Comparison of ENCODE assay signal across 9 mouse cellular contexts in genomic region chr6:125604463-125605191, GRCm38 (mm10). TPM values are rescaled to one million over a fixed set of nuclear protein-coding genes. Genes with fewer than 3 reads are reported as not detected.
A peak's percentile ranks its signal among the peaks of the same experiment; 100 is the strongest.
DNase-seq lines count a peak whose midpoint lies in the region; ATAC-seq and TF ChIP-seq lines count a peak whose summit lies in the region.
"Had no signal": no experiment of that assay in that cellular context is flagged by ENCODE, and none has a peak within 500 bp of the region (broad histone marks: within the 10 kb centered on the region; RNA-seq: fewer than 3 reads in every experiment).

No protein-coding gene starts in this region.

- no peaks in the 10 kb centered on the region for H3K27me3 ChIP-seq in lung, embryonic 14.5 days (ENCODE audit: insufficient read depth, low read length)
- H3K27me3 ChIP-seq: neural tube, embryonic 12.5 days had no signal

- ATAC-seq in lung, embryonic 14.5 days (ENCODE audit: insufficient read depth) = peak; percentile 39; the same call in 1 of the 2 replicates

- no peaks in the 10 kb centered on the region for H3K36me3 ChIP-seq in lung, embryonic 14.5 days (ENCODE audit: insufficient read depth)
- H3K36me3 ChIP-seq: neural tube, embryonic 12.5 days had no signal

- H3K9me3 ChIP-seq in lung, embryonic 14.5 days (ENCODE audit: low read depth, low read length) = no peaks in the 10 kb centered on the region
- H3K9me3 ChIP-seq: neural tube, embryonic 12.5 days had no signal

- H3K4me1 ChIP-seq in lung, embryonic 14.5 days (ENCODE audit: insufficient read depth) = no peaks in the 10 kb centered on the region

- WGBS in lung, embryonic 14.5 days = 17% methylated on average over 9 of the region's 9 CpGs

- intact Hi-C loops in heart, postnatal 25 days (cut with DNase I) = loop anchor here (2.0 kb wide), 1 partner anchor 186 kb away; no protein-coding TSS in a partner anchor

- TF ChIP-seq CTCF in lung, embryonic 14.5 days (IDR thresholded peaks at IDR 0.05; ENCODE audit: low read depth) = peak; percentile 97

- no peak overlapping the region for H3K4me2 ChIP-seq in lung, embryonic 14.5 days
- H3K4me2 ChIP-seq: neural tube, embryonic 12.5 days had no signal

- no peak overlapping the region for H3K27ac ChIP-seq in lung, embryonic 14.5 days (ENCODE audit: low read depth)
- H3K27ac ChIP-seq: neural tube, embryonic 12.5 days had no signal

- no peak overlapping the region for H3K9ac ChIP-seq in lung, embryonic 14.5 days
- H3K9ac ChIP-seq: neural tube, embryonic 12.5 days had no signal

- no peak overlapping the region for H3K4me3 ChIP-seq in lung, embryonic 14.5 days (ENCODE audit: low read depth, low read length)
- H3K4me3 ChIP-seq: neural tube, embryonic 12.5 days had no signal

- DNase-seq in NIH3T3 (ENCODE audit: low read depth) = peak; percentile 93
- peak; percentile 52 for DNase-seq in c-Kit-negative CD71-positive TER-119-positive erythroid progenitor cells, embryonic 14.5 days (ENCODE audit: low read depth, low spot score)
- DNase-seq in fibroblast of lung, adult 2 months (ENCODE audit: low read depth) = peak; percentile 68
- DNase-seq in heart, postnatal 25 days (ENCODE audit: low spot score) = peak; percentile 26
- DNase-seq in layer of hippocampus, adult 11-12 months (ENCODE audit: low spot score) = peak; percentile 85
- DNase-seq in lung, embryonic 14.5 days = peak; percentile 95
- DNase-seq in retina, adult 2 months (ENCODE audit: low read depth, low spot score) = peak; percentile 45
- DNase-seq in yolk sac, embryonic 10.5 days (ENCODE audit: low spot score) = peak; percentile 77

RNA-seq across cellular contexts. Expression of gene Vwf, which starts 58.1 kb away (rescaled TPM):
- 100 to 1,000 TPM; 104 to 114 TPM for total RNA-seq in heart, postnatal 25 days (2021)
- polyA plus RNA-seq in lung, embryonic 14.5 days (2014; fragmentation: Nextera tagmentation; extraction: Ambion mirVana) = 17.7 and 20.4 TPM in 2 replicates

Comparison
In these comparisons a context has a peak if more than half of its experiments do, and no peak if none do; other contexts are left out.
1. DNase-seq: peak in every context shown above with its lines; median percentile 95 in lung, embryonic 14.5 days; 93 in NIH3T3; 85 in layer of hippocampus, adult 11-12 months; 77 in yolk sac, embryonic 10.5 days; 68 in fibroblast of lung, adult 2 months; 52 in c-Kit-negative CD71-positive TER-119-positive erythroid progenitor cells, embryonic 14.5 days; 45 in retina, adult 2 months; 26 in heart, postnatal 25 days.